Mouse (Mus musculus): ENCODE results near the gene Ino80e.

GRCm38 (mm10) chr7:126809723-126810369, 52.3 kb downstream of the Ino80e start:
- TF ChIP-seq POLR2A (IDR thresholded peaks at IDR 0.05; ENCODE audit: insufficient read depth, low read depth, low read length): no peak
- TF ChIP-seq CTCF (IDR thresholded peaks at IDR 0.05; ENCODE audit: insufficient read depth, low read depth, low read length): no peak

Measured in olfactory bulb, adult 2 months (tissue).